Mouse (Mus musculus) liver, embryonic 13.5 days (tissue): ENCODE results near the gene Timm17b. TPM values are rescaled to one million over a fixed set of nuclear protein-coding genes. Genes with fewer than 3 reads are reported as not detected.

Experiments
- ATAC-seq: fragments of 200-750 bp; cut with Nextera tagmentation; 2 replicates; pipeline ENCODE4 v1.8.0; 2017; ENCODE audit warnings: low read depth, mild to moderate bottlenecking, moderate number of reproducible peaks, moderate library complexity
- DNase-seq: peaks from one replicate; pipeline ENCODE4 v3.0.0; 2022
- H3K27ac ChIP-seq: fragments of 300-500 bp; sonication (generic); 2 replicates; pipeline ENCODE4 v1.5.1; 2015; ENCODE audit warnings: moderate library complexity, mild to moderate bottlenecking, inconsistent platforms
- H3K27me3 ChIP-seq: fragments of 300-500 bp; sonication (generic); 2 replicates; pipeline ENCODE4 v1.6.1; 2015; ENCODE audit warnings: mild to moderate bottlenecking, inconsistent platforms
- H3K36me3 ChIP-seq: fragments of 300-500 bp; sonication (generic); 2 replicates; pipeline ENCODE4 v1.6.1; 2015; ENCODE audit warnings: mild to moderate bottlenecking, inconsistent platforms
- H3K4me1 ChIP-seq: fragments of 300-500 bp; sonication (generic); replicated peaks from 2 replicates; pipeline ENCODE4 v1.6.1; 2015; ENCODE audit warnings: inconsistent platforms
- H3K4me2 ChIP-seq: fragments of 300-500 bp; sonication (generic); 2 replicates; pipeline ENCODE4 v1.6.1; 2015; ENCODE audit warnings: inconsistent platforms, mild to moderate bottlenecking, moderate library complexity
- H3K4me3 ChIP-seq: fragments of 300-500 bp; sonication (generic); replicated peaks from 2 replicates; pipeline ENCODE4 v1.5.1; 2015; ENCODE audit warnings: mild to moderate bottlenecking, inconsistent platforms
- H3K9ac ChIP-seq: fragments of 300-500 bp; sonication (generic); 2 replicates; pipeline ENCODE4 v1.6.1; 2015; ENCODE audit warnings: mild to moderate bottlenecking, inconsistent platforms
- H3K9me3 ChIP-seq: fragments of 300-500 bp; sonication (generic); replicated peaks from 2 replicates; pipeline ENCODE4 v1.6.1; 2016; ENCODE audit warnings: inconsistent platforms
- WGBS: fragments of 180-500 bp; shearing (Covaris S2); methylation state at CpG from one replicate; pipeline ENCODE4 v1.1.7; 2015; ENCODE audit not compliant: insufficient replicate concordance; 5-methylcytosine and 5-hydroxymethylcytosine counted together
- polyA plus RNA-seq: library from polyadenylated mRNA; unstranded; fragments of >200 nt; fragmentation: Nextera tagmentation; extraction: Ambion mirVana; gene quantifications from 2 replicates; pipeline ENCODE4 v1.2.1, GENCODE M21; 2015

Timm17b gene
- polyA plus RNA-seq, 1 experiment from 2014 or later = 97.0 TPM

DNA sequence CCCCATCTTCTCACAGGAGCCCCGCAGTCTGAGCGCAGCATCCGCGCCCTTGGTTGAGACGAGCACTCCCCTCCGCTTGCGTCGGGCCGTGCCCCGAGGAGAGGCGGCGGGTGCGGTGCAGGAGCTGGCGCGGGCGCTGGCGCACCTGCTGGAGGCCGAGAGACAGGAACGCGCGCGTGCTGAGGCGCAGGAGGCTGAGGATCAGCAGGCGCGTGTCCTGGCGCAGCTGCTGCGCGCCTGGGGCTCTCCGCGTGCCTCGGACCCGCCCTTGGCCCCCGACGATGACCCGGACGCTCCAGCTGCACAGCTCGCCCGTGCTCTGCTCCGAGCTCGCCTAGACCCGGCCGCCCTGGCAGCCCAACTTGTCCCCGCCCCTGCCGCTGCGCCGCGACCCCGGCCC, 22.9 kb downstream of the Timm17b start:
- no peaks in the 10 kb centered on the region for H3K36me3 ChIP-seq
- 0 out of 2 replicates have a peak, but pooled peaks cover 2% of the 10 kb centered on the region for H3K4me1 ChIP-seq
- H3K27ac ChIP-seq = no peak overlapping the region
- peaks cover 88% of the 10 kb centered on the region for H3K27me3 ChIP-seq
- peak overlapping the region; percentile 33 for H3K4me2 ChIP-seq
- no peak for ATAC-seq
- no peak overlapping the region for H3K9ac ChIP-seq
- DNase-seq = no peak
- H3K9me3 ChIP-seq = no peaks in the 10 kb centered on the region
- peak overlapping the region; percentile 23 for H3K4me3 ChIP-seq
- WGBS = 13% methylated on average over 45 of the region's 48 CpGs

DNA sequence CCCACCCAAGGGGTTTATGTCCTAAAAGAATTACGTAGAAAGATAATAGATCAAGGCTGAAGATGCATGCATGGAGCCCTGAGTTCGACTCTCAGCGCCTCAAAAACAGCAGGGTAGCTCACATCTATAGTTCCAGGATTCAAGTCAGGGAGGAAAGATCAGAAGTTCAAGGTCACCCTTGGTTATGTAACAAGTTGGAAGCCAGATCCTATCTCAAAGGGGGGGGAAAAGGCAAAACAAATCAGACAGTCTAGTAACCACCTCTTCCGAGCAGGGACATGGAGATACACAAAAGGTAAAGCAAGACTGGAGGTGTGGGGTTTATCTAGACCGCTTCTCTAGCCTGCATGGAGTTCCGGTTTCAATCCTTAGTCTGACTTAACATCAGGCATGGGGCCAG, 27.1 kb downstream of the Timm17b start:
- no peak overlapping the region for H3K4me3 ChIP-seq
- H3K27me3 ChIP-seq = peaks cover 85% of the 10 kb centered on the region
- no peaks in the 10 kb centered on the region for H3K36me3 ChIP-seq
- no peak overlapping the region for H3K27ac ChIP-seq
- 52% methylated on average over 6 of the region's 6 CpGs for WGBS
- H3K9me3 ChIP-seq = no peaks in the 10 kb centered on the region
- no peak overlapping the region for H3K9ac ChIP-seq
- 0 out of 2 replicates have a peak, but pooled peaks cover 2% of the 10 kb centered on the region for H3K4me1 ChIP-seq
- H3K4me2 ChIP-seq = no peak overlapping the region
- ATAC-seq (no peak), DNase-seq (no peak)

DNA sequence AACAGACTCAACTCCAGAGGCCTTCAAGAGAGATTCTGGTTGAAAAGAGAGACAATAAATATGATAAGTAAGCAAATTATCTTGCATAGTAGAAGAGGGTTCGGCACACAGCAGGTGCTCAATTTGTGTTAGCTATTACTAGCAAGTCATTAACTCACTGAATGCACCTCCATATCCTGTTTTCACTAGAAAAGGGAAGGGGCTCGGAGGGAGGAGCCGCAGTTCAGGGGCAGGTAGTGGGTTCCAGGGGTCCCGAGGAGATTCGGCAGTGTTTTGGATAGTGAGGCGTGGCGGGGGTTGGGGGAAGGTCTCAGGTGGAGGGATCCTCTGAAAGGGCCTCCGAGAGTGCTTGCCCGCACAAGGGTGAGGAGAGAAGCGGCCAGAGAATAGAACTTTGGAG, 28.0 kb downstream of the Timm17b start:
- WGBS = 18% methylated on average over 10 of the region's 10 CpGs
- no peak for ATAC-seq

DNA sequence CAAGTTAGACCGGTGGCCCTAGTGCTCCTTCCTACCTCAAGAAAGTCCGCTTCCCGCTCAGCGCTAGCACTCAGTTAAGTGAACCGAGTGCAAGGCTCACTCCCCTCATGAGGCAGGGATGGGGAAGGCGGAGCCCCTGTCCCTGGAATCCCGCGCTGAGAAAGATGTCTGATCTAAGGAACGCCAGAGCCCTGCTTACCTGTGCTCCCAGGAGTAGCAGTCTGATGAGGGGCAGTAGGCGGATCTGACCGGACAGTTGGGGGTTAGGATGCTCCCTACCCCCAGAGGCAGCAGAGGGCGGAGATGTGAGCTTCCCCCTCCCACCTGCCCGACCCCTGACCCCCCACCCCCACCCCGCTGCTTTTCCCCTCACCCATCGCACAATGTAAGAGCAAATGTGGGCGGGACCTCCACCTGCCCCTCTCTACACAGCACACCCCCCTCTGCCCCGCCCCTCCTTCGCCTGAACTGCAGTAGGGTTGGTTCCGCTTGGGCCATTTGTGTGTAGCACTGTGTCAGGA, 29.2 kb downstream of the Timm17b start, which contains the start of gene Eras:
Eras (minus strand) TSS at position 338 of the 521 bp plus-strand sequence.
- no peaks in the 10 kb centered on the region for H3K4me1 ChIP-seq
- DNase-seq (no peak), ATAC-seq (no peak)
- H3K9me3 ChIP-seq = no peaks in the 10 kb centered on the region
- no peak within 1 kb of the TSS for H3K9ac ChIP-seq
- no peak within 1 kb of the TSS for H3K27ac ChIP-seq
- H3K4me3 ChIP-seq = no peak within 1 kb of the TSS
- 15% methylated on average over 19 of the region's 19 CpGs for WGBS
- no peak within 1 kb of the TSS for H3K4me2 ChIP-seq
- H3K36me3 ChIP-seq = no peaks in the 10 kb centered on the region
- H3K27me3 ChIP-seq = peaks cover 65% of the 10 kb centered on the region

More for the DNA sequence above, 28.0 kb downstream of the Timm17b start:
- no peak overlapping the region for H3K9ac ChIP-seq
- H3K27ac ChIP-seq = no peak overlapping the region
- DNase-seq = no peak
- H3K4me3 ChIP-seq = no peak overlapping the region
- peaks cover 77% of the 10 kb centered on the region for H3K27me3 ChIP-seq
- H3K4me2 ChIP-seq = no peak overlapping the region
- H3K36me3 ChIP-seq = no peaks in the 10 kb centered on the region
- no peaks in the 10 kb centered on the region for H3K9me3 ChIP-seq
- 0 out of 2 replicates have a peak, but pooled peaks cover 2% of the 10 kb centered on the region for H3K4me1 ChIP-seq

DNA sequence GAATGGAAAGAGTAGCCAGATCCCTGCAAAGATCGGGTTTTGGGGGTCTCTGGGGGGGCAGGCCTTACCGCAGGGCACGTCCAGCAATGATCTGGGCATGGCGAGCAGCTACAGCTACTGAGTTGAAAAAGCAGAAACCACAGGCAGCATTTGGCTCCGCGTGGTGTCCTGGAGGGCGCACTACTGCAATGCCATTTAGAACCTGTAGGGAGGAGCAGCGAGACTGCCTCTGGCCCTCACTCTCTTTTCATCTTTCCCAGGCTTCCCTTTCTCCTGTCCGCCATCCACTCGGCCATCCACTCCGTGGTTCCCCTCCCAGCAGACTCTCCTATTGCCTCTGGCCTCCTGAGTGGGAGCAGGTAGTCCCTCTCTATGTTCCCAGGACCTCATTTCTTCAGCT, 37.7 kb downstream of the Timm17b start:
- no peak for ATAC-seq

DNA sequence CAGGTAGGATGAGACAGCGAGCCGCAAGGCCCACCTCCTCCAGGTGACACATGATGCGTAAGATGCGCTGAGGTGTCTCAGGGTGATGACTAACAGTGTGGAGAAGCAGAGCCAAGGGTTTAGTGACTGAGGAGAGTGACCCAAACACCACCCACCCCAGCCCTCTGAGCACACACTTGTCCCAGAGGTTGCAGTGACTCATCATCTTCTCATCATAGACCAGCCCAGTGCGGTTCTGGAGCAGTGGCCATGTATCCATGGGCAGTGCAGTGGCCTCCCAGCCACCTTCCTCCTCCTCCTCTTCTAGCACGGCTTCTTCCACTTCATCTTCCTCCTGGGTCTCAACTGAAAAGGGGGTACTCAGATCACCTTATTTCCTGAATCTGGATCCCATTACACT, 38.5 kb downstream of the Timm17b start:
- no peaks in the 10 kb centered on the region for H3K4me1 ChIP-seq
- peaks cover 1% of the 10 kb centered on the region; the same call in 1 of the 2 replicates for H3K36me3 ChIP-seq
- WGBS = 81% methylated on average over 6 of the region's 6 CpGs
- ATAC-seq (no peak), DNase-seq (no peak)
- no peak overlapping the region for H3K9ac ChIP-seq
- H3K9me3 ChIP-seq = no peaks in the 10 kb centered on the region
- H3K27ac ChIP-seq = no peak overlapping the region
- no peak overlapping the region for H3K4me2 ChIP-seq
- no peak overlapping the region for H3K4me3 ChIP-seq
- H3K27me3 ChIP-seq = no peaks in the 10 kb centered on the region

More for the DNA sequence above, 37.7 kb downstream of the Timm17b start:
- WGBS = 40% methylated on average over 11 of the region's 11 CpGs
- DNase-seq = no peak
- Histone ChIP-seq H3K27ac (no peak overlapping the region), H3K27me3 (no peaks in the 10 kb centered on the region), H3K9ac (no peak overlapping the region), H3K4me1 (no peaks in the 10 kb centered on the region), H3K36me3 (no peaks in the 10 kb centered on the region), H3K9me3 (no peaks in the 10 kb centered on the region), H3K4me2 (no peak overlapping the region), H3K4me3 (no peak overlapping the region)

DNA sequence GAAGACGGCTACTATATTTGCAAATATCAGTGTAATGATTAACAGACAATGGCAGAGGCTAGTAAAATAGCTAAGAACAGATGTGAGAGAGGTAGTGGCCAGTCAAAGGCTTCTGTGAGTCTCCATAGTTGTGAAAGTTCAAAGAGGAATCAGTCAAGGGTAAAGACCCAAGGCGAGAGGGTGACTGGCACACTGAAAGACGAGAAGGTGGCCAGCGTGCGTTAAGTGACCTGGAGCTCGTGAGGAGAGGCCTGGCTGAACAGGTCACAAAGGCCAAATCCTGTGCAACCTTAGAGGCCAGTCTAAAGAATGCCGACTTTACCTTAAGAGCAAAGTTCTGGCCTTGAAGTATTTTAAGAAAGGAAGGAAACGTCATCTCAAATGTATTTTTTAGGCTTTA, 46.5 kb downstream of the Timm17b start:
- no peak for DNase-seq
- H3K27ac ChIP-seq = no peak overlapping the region
- ATAC-seq = no peak
- H3K9ac ChIP-seq = no peak overlapping the region
- H3K27me3 ChIP-seq = no peaks in the 10 kb centered on the region
- H3K4me1 ChIP-seq = peaks cover 10% of the 10 kb centered on the region
- H3K4me2 ChIP-seq = no peak overlapping the region
- no peak overlapping the region for H3K4me3 ChIP-seq
- H3K36me3 ChIP-seq = peaks cover 2% of the 10 kb centered on the region; the same call in 1 of the 2 replicates
- no peaks in the 10 kb centered on the region for H3K9me3 ChIP-seq
- 78% methylated on average over 8 of the region's 8 CpGs for WGBS

DNA sequence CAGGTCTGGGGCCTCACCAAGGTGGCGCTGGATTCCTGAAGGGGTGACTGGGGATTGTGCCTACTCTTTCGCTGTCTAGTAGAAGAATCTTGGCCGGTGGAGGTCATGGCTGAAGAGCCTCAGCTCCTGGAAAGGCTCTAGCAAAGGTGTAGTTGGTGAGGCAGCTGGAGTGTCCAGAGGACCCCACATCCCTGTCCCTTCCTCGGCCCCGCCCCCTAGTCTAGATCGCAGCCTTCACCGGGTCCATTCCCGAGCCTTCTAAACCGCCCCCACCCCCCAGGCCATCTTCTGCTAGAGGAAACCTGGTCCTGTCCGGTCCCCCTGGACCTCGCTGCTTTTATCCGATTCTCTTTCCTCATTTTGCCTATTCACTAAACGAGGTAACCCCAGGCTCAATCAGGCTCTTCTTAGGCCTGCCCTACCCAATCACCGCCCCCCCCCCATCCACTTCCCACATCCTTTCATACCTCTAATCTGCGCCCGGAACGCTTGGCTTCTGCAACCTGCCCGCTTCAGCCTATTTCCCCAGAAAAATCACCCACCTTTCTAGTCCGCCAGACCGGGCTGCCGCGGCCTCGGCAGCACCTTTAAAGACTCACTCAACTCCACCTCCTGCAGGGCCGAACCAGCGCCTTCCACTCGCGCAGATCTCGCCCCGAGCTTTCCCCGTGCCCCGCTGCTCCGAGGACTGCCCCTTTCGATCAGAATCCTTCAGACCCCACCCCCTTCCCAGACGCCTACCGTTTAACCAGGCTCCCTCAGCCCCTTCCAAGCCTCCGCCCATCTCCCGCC, 48.1 kb downstream of the Timm17b start, which contains the start of gene Hdac6:
Hdac6 (minus strand) TSS at position 782 of the 792 bp plus-strand sequence.
- no peak within 1 kb of the TSS for H3K27ac ChIP-seq
- no peak for ATAC-seq
- peak within 1 kb of the TSS; percentile 64 for H3K4me3 ChIP-seq
- 12% methylated on average over 37 of the region's 37 CpGs for WGBS
- peaks cover 10% of the 10 kb centered on the region for H3K4me1 ChIP-seq
- H3K36me3 ChIP-seq = peaks cover 2% of the 10 kb centered on the region; the same call in 1 of the 2 replicates
- no peaks in the 10 kb centered on the region for H3K27me3 ChIP-seq
- no peak for DNase-seq
- peak within 1 kb of the TSS; percentile 76 for H3K4me2 ChIP-seq
- H3K9me3 ChIP-seq = no peaks in the 10 kb centered on the region
- H3K9ac ChIP-seq = peak within 1 kb of the TSS; percentile 69

DNA sequence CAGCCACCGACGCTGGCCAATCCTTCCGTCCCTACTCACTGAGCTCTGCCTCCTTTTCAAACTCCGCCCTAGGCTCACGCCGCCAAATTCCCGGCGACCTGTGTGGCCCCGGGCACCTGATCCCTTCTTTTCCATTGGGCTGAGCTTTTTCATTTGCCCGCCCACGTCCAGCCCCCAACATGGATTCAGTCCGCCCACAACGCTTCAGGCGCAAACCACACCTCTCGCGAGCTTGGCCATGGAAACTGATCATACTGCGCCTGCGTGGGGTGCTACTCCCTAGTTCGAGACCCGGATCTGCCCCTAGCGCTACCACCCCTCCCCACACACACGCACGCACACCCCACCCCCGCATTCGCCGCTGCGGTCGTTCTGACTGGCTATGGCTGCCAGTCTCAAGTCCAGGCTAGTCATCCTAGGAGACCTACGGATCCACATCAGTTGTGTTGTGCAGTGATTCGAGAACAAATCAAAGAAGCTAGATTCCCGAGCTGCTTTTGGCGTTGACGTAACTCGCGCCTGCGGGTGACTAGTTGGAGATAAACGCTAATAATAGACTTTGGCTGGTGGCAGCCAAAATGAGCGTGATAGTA, 48.8 kb downstream of the Timm17b start:
- Histone ChIP-seq H3K4me2 (peak overlapping the region; percentile 76), H3K4me1 (peaks cover 10% of the 10 kb centered on the region), H3K27me3 (no peaks in the 10 kb centered on the region), H3K36me3 (no peaks in the 10 kb centered on the region), H3K9ac (peak overlapping the region; percentile 69), H3K9me3 (no peaks in the 10 kb centered on the region), H3K4me3 (peak overlapping the region; percentile 64), H3K27ac (no peak overlapping the region)
- DNase-seq (peak; percentile 91), ATAC-seq (peak; percentile 98)
- WGBS = 8% methylated on average over 38 of the region's 38 CpGs

DNA sequence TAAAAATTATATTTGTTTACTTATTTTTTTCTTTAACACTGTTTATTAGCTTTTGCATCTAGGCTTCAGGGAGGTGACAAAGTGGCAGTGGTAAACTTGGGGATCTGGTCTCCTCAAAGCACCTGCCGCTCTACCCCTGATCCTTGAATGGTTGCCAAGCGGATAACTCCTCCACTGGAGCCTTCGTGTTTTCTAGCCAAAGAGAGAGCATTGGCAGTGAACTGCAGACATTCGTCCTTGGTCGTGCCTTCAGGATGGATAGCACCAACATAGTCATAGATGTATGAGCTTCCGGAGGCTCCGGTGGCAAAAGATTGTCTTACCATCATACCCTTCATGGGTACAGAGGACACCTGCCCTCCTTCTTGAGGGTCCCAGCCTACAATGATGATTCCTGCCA, 50.9 kb downstream of the Timm17b start:
- Histone ChIP-seq H3K9ac (no peak overlapping the region), H3K36me3 (no peaks in the 10 kb centered on the region), H3K4me3 (no peak overlapping the region), H3K4me2 (no peak overlapping the region), H3K27ac (no peak overlapping the region), H3K27me3 (no peaks in the 10 kb centered on the region), H3K9me3 (no peaks in the 10 kb centered on the region), H3K4me1 (peaks cover 10% of the 10 kb centered on the region)
- no peak for ATAC-seq
- no peak for DNase-seq
- WGBS = 78% methylated on average over 7 of the region's 7 CpGs
